Mouse (Mus musculus): ENCODE measurements around the gene Rbms3. TPM values are rescaled to one million over a fixed set of nuclear protein-coding genes. Genes with fewer than 3 reads are reported as not detected.

The Rbms3 gene
- polyA plus RNA-seq, 1 experiment, result 1.6 TPM

DNA sequence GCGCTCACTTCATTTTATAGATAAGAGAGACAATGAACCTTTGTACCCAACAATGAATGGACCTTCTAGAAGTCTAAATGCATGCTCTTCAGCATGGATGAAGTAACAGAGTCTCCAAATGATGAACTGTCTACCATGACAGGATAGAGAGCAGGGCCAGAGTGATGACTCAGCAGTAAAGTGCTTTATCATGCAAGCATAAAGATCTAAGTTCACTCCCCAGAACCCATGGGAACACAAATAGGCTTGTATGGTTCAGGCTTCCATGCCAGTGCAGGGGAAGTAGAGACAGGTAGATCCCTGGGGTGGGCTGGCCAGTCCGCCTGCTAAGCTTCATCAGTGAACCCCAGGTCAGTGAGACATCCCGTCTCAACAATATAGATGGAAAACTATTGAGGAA is 489.7 kb downstream of the Rbms3 start:
- Histone ChIP-seq H3K27ac (ENCODE audit: control insufficient read depth, insufficient read depth, low read depth, low read length, poor library complexity) (no peak overlapping the region), H3K4me1 (ENCODE audit: control insufficient read depth, insufficient read depth, low read length) (no peaks in the 10 kb centered on the region), H3K4me3 (replicated peaks; ENCODE audit: control insufficient read depth, low read depth, low read length) (no peak overlapping the region)
- TF ChIP-seq CTCF (IDR thresholded peaks at IDR 0.05; ENCODE audit: control insufficient read depth, insufficient read depth, low read length) (no peak), POLR2A (IDR thresholded peaks at IDR 0.05; ENCODE audit: borderline replicate concordance, control insufficient read depth, low read depth, low read length) (no peak)
- 85% methylated on average over 3 of the region's 3 CpGs for WGBS

DNA sequence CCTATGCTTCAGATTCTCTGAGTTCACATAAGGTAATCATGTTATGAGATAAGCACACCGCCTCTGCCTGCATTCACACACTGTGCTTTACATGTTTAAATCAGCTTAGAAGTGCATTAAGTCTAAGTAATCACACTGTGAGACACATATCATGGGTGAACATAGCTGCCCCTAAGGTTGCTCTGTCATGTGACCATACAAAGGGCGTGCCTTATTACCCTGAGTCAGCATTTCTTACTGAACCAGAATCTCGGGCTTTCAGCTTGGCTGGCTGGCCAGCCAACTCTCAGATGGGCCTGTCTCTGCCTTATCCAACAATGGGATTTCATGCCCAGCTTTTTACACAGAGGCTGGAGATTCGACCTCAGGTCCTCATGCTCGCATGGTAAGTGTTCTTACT is 493.3 kb downstream of the Rbms3 start:
- Histone ChIP-seq H3K4me3 (replicated peaks; ENCODE audit: control insufficient read depth, low read depth, low read length) (no peak overlapping the region), H3K4me1 (ENCODE audit: control insufficient read depth, insufficient read depth, low read length) (no peaks in the 10 kb centered on the region), H3K27ac (ENCODE audit: control insufficient read depth, insufficient read depth, low read depth, low read length, poor library complexity) (no peak overlapping the region)
- WGBS, result 23% methylated on average over 5 of the region's 5 CpGs
- no peak for TF ChIP-seq CTCF (IDR thresholded peaks at IDR 0.05; ENCODE audit: control insufficient read depth, insufficient read depth, low read length)
- no peak for TF ChIP-seq POLR2A (IDR thresholded peaks at IDR 0.05; ENCODE audit: borderline replicate concordance, control insufficient read depth, low read depth, low read length)

DNA sequence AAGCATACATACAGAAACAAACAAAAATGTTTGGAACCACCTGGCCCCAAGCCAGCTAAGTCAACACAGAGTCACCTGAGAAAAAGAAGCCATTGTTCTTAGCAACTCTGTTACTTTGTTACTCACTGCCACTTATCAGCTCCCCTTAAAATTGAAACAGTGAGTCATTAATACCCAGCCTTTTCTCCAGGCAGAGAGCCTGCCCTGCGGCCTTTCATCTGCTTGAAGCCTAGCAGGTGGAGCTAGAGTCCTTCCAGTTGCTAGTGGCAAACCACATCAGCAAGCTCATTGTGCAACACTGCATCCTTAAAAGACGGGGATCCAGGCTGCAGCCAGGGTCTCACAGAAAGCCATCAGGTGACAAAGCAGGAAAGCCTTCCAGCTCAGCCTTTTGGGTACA is 495.7 kb downstream of the Rbms3 start:
- TF ChIP-seq POLR2A (IDR thresholded peaks at IDR 0.05; ENCODE audit: borderline replicate concordance, control insufficient read depth, low read depth, low read length) (no peak), CTCF (IDR thresholded peaks at IDR 0.05; ENCODE audit: control insufficient read depth, insufficient read depth, low read length) (no peak)
- WGBS, result 44% methylated on average over 2 of the region's 2 CpGs

DNA sequence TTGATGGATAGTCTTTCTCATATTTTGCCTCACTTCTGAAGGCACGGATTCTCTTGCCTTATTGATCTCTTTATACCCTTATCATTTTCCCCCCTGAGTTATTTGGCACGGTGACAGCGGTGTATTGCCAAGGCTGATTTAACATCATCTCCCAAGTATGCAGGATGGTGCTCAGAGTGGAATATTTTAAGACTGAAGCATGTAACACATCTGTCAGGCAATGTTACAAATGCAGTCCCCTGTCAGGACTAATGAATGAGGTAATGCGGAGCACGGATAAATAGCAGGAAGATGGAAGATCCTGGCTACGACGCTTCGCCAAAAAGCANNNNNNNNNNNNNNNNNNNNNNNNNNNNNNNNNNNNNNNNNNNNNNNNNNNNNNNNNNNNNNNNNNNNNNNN is 502.9 kb downstream of the Rbms3 start:
- Histone ChIP-seq H3K4me3 (replicated peaks; ENCODE audit: control insufficient read depth, low read depth, low read length) (no peak overlapping the region), H3K27ac (ENCODE audit: control insufficient read depth, insufficient read depth, low read depth, low read length, poor library complexity) (no peak overlapping the region), H3K4me1 (ENCODE audit: control insufficient read depth, insufficient read depth, low read length) (no peaks in the 10 kb centered on the region)
- TF ChIP-seq POLR2A (IDR thresholded peaks at IDR 0.05; ENCODE audit: borderline replicate concordance, control insufficient read depth, low read depth, low read length) (no peak), CTCF (IDR thresholded peaks at IDR 0.05; ENCODE audit: control insufficient read depth, insufficient read depth, low read length) (no peak)
- WGBS, result 91% methylated on average over 8 of the region's 8 CpGs

More for the DNA sequence above, 495.7 kb downstream of the Rbms3 start:
- no peak overlapping the region for H3K4me3 ChIP-seq (replicated peaks; ENCODE audit: control insufficient read depth, low read depth, low read length)
- H3K27ac ChIP-seq (ENCODE audit: control insufficient read depth, insufficient read depth, low read depth, low read length, poor library complexity), result no peak overlapping the region
- H3K4me1 ChIP-seq (ENCODE audit: control insufficient read depth, insufficient read depth, low read length), result no peaks in the 10 kb centered on the region

DNA sequence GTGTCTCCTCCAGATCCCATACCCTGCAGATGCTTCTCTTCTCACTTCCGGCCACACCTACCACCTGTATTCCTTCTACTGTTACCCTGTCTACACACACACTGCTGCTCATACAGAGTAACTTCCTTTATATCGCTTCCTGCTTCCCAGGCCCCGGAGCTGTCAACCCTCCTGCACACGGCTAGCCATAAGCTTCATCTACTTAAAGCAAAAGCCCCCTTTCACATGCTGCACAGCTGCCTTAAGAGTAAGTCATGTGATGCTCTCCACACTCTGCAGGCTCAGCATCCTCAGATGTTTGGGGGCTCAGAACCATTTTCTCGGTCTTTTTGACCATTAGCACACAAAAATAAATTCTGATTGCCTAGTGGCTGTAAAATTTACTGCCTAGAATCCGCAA is 503.9 kb downstream of the Rbms3 start:
- H3K4me1 ChIP-seq (ENCODE audit: control insufficient read depth, insufficient read depth, low read length), result no peaks in the 10 kb centered on the region
- H3K27ac ChIP-seq (ENCODE audit: control insufficient read depth, insufficient read depth, low read depth, low read length, poor library complexity), result no peak overlapping the region
- 57% methylated on average over 6 of the region's 6 CpGs for WGBS
- TF ChIP-seq CTCF (IDR thresholded peaks at IDR 0.05; ENCODE audit: control insufficient read depth, insufficient read depth, low read length) (no peak), POLR2A (IDR thresholded peaks at IDR 0.05; ENCODE audit: borderline replicate concordance, control insufficient read depth, low read depth, low read length) (no peak)
- H3K4me3 ChIP-seq (replicated peaks; ENCODE audit: control insufficient read depth, low read depth, low read length), result no peak overlapping the region

DNA sequence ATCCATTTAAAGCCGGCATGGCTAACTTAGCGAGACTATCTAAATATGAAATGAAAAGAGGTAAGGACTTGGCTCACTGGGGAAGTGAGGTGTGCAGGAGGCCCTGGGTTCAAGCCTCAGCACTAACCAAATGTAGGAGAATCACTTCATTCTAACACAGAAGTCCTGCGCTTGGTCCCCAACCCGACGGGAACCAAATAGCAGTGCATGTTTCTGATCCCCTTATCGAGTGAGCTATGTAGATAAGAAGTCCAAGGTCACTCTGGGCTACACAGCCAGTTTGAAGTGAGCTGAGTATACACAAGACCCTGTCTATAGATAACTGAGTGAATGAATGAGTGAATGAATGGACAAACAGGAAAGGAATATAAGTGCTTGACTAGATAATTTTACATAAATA is 508.1 kb downstream of the Rbms3 start:
- no peak overlapping the region for H3K4me3 ChIP-seq (replicated peaks; ENCODE audit: control insufficient read depth, low read depth, low read length)
- WGBS, result 88% methylated on average over 6 of the region's 6 CpGs
- no peak overlapping the region for H3K27ac ChIP-seq (ENCODE audit: control insufficient read depth, insufficient read depth, low read depth, low read length, poor library complexity)
- no peaks in the 10 kb centered on the region for H3K4me1 ChIP-seq (ENCODE audit: control insufficient read depth, insufficient read depth, low read length)
- TF ChIP-seq CTCF (IDR thresholded peaks at IDR 0.05; ENCODE audit: control insufficient read depth, insufficient read depth, low read length), result no peak
- no peak for TF ChIP-seq POLR2A (IDR thresholded peaks at IDR 0.05; ENCODE audit: borderline replicate concordance, control insufficient read depth, low read depth, low read length)

DNA sequence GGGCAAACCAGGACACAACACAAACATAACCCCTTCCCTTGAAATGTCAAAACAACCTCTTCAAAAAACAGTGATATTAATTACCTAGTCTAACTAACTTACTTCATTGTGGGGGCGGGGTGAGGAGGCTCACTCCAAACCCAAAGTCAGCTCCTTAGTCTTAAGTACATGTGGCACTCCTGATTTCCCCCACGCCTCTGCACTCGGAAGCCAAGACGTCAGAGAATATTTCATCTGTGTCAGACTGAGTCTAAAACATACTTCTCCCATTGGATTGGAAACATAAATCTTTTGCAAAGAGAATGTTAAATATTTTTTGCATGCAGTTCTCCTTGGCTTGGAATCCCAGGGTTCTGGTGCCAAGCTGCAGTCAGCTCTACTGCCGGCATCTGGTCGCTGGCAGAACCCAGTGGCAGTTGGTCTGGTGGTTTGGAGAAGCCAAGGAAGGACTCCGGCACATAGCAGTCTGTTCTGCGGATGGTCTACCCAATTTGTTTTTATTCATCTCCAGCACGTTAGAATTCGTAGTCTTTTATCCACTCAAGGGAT is 512.5 kb downstream of the Rbms3 start:
- no peak for TF ChIP-seq CTCF (IDR thresholded peaks at IDR 0.05; ENCODE audit: control insufficient read depth, insufficient read depth, low read length)
- TF ChIP-seq POLR2A (IDR thresholded peaks at IDR 0.05; ENCODE audit: borderline replicate concordance, control insufficient read depth, low read depth, low read length), result no peak
- 76% methylated on average over 10 of the region's 10 CpGs for WGBS
- H3K27ac ChIP-seq (ENCODE audit: control insufficient read depth, insufficient read depth, low read depth, low read length, poor library complexity), result no peak overlapping the region
- no peaks in the 10 kb centered on the region for H3K4me1 ChIP-seq (ENCODE audit: control insufficient read depth, insufficient read depth, low read length)
- H3K4me3 ChIP-seq (replicated peaks; ENCODE audit: control insufficient read depth, low read depth, low read length), result no peak overlapping the region

DNA sequence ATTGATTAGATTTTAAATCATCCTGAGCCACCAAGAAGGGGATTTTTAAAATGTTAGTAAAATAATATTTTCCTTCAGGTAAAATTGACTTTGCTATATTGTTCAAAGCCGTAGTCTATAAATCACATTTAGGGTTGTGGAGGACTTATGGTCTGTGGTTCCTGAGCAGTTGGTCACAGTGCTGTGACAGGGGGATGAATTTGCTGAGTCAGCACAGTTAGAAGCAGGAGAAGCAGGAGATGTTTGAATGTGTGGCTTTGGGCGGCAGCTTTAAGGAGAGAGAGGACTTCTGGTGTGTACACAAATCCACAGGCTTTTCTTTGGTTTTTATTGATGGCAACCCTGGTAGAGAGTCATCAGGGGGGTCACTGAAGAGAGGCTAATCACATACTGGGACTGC is 514.1 kb downstream of the Rbms3 start:
- no peaks in the 10 kb centered on the region for H3K4me1 ChIP-seq (ENCODE audit: control insufficient read depth, insufficient read depth, low read length)
- TF ChIP-seq CTCF (IDR thresholded peaks at IDR 0.05; ENCODE audit: control insufficient read depth, insufficient read depth, low read length) (no peak), POLR2A (IDR thresholded peaks at IDR 0.05; ENCODE audit: borderline replicate concordance, control insufficient read depth, low read depth, low read length) (no peak)
- whole genome bisulfite sequencing, result 31% methylated on average over 2 of the region's 2 CpGs
- H3K4me3 ChIP-seq (replicated peaks; ENCODE audit: control insufficient read depth, low read depth, low read length), result no peak overlapping the region
- no peak overlapping the region for H3K27ac ChIP-seq (ENCODE audit: control insufficient read depth, insufficient read depth, low read depth, low read length, poor library complexity)

DNA sequence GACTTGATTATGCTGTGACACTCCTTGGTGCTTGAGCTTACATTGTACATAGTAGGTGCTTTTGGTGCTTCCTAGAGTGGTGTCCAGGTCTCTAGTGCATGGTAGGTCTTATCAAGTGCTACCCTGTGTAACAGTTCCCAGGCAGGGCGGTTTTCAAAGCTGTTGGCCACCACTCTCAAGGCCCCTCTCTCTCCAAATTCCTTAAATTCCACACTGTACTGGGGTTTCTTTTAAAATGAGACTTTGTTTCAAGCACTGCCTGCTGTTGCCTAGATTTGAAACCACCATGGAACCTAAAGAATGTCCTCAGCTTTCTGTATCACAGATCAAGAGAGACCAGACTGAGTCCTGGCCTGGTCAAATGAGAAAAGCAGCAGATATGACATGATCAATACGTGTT is 516.1 kb downstream of the Rbms3 start:
- Histone ChIP-seq H3K4me3 (replicated peaks; ENCODE audit: control insufficient read depth, low read depth, low read length) (no peak overlapping the region), H3K27ac (ENCODE audit: control insufficient read depth, insufficient read depth, low read depth, low read length, poor library complexity) (no peak overlapping the region), H3K4me1 (ENCODE audit: control insufficient read depth, insufficient read depth, low read length) (no peaks in the 10 kb centered on the region)
- TF ChIP-seq CTCF (IDR thresholded peaks at IDR 0.05; ENCODE audit: control insufficient read depth, insufficient read depth, low read length) (no peak), POLR2A (IDR thresholded peaks at IDR 0.05; ENCODE audit: borderline replicate concordance, control insufficient read depth, low read depth, low read length) (no peak)
- 82% methylated on average over 2 of the region's 2 CpGs for WGBS

Data from bone marrow, adult 2 months (tissue).